Mouse (Mus musculus): Measurements from ENCODE around the gene Rffl. TPM values are rescaled to one million over a fixed set of nuclear protein-coding genes. Genes with fewer than 3 reads are reported as not detected.

Rffl gene
- polyA plus RNA-seq, 1 experiment from 2014 or later = 13.8 TPM

DNA sequence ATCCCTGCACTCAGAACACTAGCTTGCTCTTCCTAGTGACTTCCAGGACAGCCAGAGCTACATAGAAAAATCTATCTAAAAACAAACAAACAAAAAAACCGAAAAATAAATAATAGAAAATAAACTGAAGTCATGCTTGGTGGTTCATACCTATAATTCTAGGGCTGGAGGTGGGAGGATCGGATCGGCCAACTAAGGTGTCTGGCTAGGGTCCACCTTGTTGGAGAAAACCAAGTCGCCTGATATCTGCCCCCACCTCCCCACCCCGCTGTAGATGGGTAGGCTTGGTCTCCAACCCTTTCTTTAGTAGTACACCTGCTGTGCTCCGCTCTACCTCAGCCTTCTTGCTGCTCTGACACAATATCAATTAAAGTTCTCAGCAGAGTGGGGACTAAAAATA is 88.8 kb downstream of the Rffl start:
- H3K4me3 ChIP-seq (replicated peaks) = peak overlapping the region; percentile 99
- H3K27me3 ChIP-seq (replicated peaks) = no peaks in the 10 kb centered on the region
- no peak overlapping the region for H3K27ac ChIP-seq
- H3K4me2 ChIP-seq (replicated peaks) = peak overlapping the region; percentile 71
- no peak for ATAC-seq
- peaks cover 6% of the 10 kb centered on the region; the same call in 1 of the 2 replicates for H3K4me1 ChIP-seq (replicated peaks)
- H3K9ac ChIP-seq = peak overlapping the region; percentile 100
- 36% methylated on average over 6 of the region's 6 CpGs for WGBS
- no peaks in the 10 kb centered on the region for H3K9me3 ChIP-seq
- peaks cover 6% of the 10 kb centered on the region; the same call in 1 of the 2 replicates for H3K36me3 ChIP-seq

DNA sequence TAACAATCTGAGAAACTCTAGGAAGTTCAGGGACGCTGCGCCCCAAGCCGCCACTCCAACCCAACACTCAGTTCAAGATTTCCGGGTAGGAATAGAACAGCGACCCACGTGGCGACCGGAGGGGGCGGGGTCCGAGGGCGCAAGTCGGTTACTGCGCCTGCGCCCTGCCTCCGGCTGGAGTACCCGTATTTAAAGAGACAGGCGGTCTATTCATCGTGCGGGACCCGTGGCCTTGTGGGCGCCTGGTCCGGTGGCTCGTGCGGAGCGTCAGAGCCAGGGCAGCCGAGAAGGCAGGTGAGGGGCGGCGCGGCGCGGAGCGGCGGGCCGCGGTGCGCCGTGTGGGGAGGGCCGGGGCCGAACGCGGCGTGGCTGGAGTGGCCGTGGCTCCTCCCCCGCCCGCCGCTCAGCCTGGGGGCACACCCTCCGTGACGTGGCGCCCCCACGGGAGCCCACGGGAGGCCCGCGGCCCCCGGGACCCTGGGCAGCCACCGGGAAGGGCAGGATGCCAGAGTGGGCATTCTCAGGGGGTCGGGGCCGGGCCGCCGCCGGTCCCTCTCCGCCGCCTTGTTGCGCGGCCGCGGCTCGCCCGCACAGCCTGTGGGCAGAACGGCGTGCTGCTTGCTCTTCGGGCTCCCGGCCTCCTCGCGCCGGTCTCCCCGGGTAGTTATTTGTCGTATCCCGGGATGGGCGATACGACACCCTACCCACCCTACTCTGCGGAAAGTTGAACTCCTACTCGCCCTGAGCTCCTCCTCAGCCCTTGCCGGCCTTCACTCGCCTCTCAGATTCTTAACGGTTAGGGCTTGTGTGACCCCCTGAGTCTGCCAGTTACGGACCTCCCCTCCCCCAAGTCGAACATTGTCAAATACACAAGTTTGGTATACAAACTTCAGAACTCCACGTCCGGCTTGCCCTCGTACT is 89.8 kb downstream of the Rffl start, which contains the start of gene Lig3:
Gene Lig3 (plus strand): TSS at position 126 of the 921 bp plus-strand sequence.
- H3K36me3 ChIP-seq = peaks cover 6% of the 10 kb centered on the region; the same call in 1 of the 2 replicates
- peak within 1 kb of the TSS; percentile 99 for H3K4me3 ChIP-seq (replicated peaks)
- peak within 1 kb of the TSS; percentile 97 for H3K27ac ChIP-seq
- H3K4me2 ChIP-seq (replicated peaks) = peak within 1 kb of the TSS; percentile 71
- peaks cover 6% of the 10 kb centered on the region; the same call in 1 of the 2 replicates for H3K4me1 ChIP-seq (replicated peaks)
- peak; percentile 96 for ATAC-seq
- H3K27me3 ChIP-seq (replicated peaks) = no peaks in the 10 kb centered on the region
- under 1% methylated on average over 90 of the region's 90 CpGs for WGBS
- peak within 1 kb of the TSS; percentile 100 for H3K9ac ChIP-seq
- no peaks in the 10 kb centered on the region for H3K9me3 ChIP-seq

DNA sequence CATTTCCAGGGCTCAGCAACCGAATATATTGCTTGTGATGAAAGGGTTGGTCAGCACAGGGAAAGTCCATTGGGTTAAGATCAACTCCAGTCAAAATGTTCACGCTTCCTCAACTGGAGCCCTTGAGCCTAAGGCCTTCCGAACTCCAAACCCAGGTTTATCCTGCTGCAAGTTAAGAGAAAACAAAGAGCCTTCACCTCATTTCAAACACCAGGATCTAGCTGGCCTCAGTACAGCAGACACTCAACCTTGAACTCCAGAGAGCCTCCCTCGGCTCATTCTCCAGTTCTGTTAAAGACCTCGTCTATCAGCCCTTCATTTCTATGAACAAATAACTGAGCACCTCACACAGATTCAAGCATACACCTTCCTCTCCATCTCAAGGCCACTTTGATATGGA is 90.9 kb downstream of the Rffl start:
- peak overlapping the region; percentile 71 for H3K4me2 ChIP-seq (replicated peaks)
- H3K4me1 ChIP-seq (replicated peaks) = peaks cover 6% of the 10 kb centered on the region; the same call in 1 of the 2 replicates
- no peak overlapping the region for H3K27ac ChIP-seq
- H3K4me3 ChIP-seq (replicated peaks) = peak overlapping the region; percentile 99
- no peaks in the 10 kb centered on the region for H3K27me3 ChIP-seq (replicated peaks)
- H3K9ac ChIP-seq = peak overlapping the region; percentile 100
- peaks cover under 1% of the 10 kb centered on the region; the same call in 1 of the 2 replicates for H3K36me3 ChIP-seq
- no peaks in the 10 kb centered on the region for H3K9me3 ChIP-seq
- ATAC-seq = no peak
- WGBS = 43% methylated on average over 5 of the region's 5 CpGs

DNA sequence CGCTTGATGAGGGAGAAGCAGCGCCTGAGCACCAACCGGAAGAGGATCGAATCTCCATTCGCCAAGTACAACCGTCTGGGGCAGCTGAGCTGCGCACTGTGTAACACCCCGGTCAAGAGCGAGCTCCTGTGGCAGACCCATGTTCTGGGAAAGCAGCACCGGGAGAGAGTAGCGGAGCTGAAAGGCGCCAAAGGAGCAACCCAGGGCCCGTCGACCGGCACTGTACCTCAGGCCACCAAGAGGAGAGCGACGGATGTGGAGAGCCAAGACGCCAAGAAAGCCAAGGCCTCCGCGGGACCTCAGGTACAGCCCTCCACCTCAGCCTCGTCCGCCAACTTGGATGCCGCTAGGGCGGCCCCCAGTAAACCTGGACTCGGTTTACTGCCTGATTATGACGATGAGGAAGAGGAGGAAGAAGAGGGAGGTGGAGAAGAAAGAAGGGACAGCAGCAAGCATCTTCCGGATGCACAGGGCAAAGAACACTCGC is 106.5 kb downstream of the Rffl start:
- H3K4me2 ChIP-seq (replicated peaks) = peak overlapping the region; percentile 79
- WGBS = under 1% methylated on average over 28 of the region's 28 CpGs
- H3K9me3 ChIP-seq = no peaks in the 10 kb centered on the region
- ATAC-seq = peak; percentile 78
- peak overlapping the region; percentile 93 for H3K4me3 ChIP-seq (replicated peaks)
- peak overlapping the region; percentile 93 for H3K9ac ChIP-seq
- no peaks in the 10 kb centered on the region for H3K27me3 ChIP-seq (replicated peaks)
- H3K4me1 ChIP-seq (replicated peaks) = peaks cover 7% of the 10 kb centered on the region
- peak overlapping the region; percentile 96 for H3K27ac ChIP-seq
- no peaks in the 10 kb centered on the region for H3K36me3 ChIP-seq

DNA sequence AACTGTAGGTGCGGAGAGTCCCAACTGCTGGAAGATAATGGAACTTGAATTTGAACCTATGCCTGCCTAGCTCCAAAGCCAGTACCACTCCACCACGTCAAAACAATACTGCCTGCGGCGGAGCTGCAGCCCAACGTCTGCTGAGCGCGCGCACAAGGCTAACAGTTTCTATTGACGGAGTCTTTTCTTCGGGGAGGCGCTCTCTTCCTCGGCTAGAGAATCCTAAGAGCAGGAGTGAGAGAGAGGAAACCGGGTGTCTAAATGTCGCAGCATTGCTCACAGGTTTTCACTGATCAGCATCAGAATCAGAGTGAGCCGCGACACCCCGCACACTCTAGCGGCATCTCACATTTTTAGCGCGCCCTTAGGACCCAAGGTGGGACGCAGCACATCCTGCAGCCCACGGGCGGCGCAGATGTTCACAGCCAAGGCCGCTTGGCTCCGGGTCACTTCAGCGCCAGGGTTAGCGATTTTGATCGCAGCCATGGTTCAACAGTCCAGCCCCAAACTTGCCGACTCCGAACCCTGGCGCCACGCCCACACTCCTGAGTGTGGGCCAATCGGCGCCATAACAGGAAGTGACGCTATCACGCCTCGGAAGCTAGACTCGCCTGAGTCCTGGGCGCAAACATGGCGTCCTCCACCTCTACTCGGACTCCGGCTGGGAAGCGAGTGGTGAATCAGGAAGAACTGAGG is 107.1 kb downstream of the Rffl start, which contains the start of the genes Cct6b and Zfp830:
Gene Cct6b (minus strand): TSS at position 580 of the 696 bp plus-strand sequence.
Gene Zfp830 (plus strand): TSS at position 604 of the 696 bp plus-strand sequence.
- H3K27ac ChIP-seq = peak within 1 kb of the TSS; percentile 96
- under 1% methylated on average over 44 of the region's 44 CpGs for WGBS
- ATAC-seq = peak; percentile 100
- H3K4me1 ChIP-seq (replicated peaks) = peaks cover 7% of the 10 kb centered on the region
- H3K9me3 ChIP-seq = no peaks in the 10 kb centered on the region
- H3K4me3 ChIP-seq (replicated peaks) = peak within 1 kb of the TSS; percentile 93
- H3K4me2 ChIP-seq (replicated peaks) = peak within 1 kb of the TSS; percentile 79
- peak within 1 kb of the TSS; percentile 93 for H3K9ac ChIP-seq
- no peaks in the 10 kb centered on the region for H3K36me3 ChIP-seq
- no peaks in the 10 kb centered on the region for H3K27me3 ChIP-seq (replicated peaks)

DNA sequence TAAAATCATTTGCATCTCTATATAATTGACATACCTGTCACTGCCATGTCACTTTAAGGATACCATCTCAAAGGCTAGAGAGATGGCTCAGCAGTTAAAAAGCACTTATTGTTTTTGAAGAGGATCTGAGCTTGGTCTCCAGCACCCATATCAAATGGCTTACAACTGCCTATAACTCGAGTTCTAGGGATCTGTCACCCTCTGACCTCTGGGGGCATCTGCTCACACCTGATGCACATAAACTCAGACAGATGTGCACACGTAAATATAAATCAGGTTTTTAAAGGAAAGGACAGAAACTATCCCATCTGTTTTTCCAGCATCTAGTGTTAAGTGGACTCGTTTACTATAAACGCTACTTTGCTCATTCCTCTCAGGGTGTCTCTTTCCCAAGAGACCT is 107.7 kb downstream of the Rffl start:
- peak overlapping the region; percentile 93; the same call in 1 of the 2 replicates for H3K9ac ChIP-seq
- ATAC-seq = no peak
- no peaks in the 10 kb centered on the region for H3K36me3 ChIP-seq
- H3K4me1 ChIP-seq (replicated peaks) = peaks cover 7% of the 10 kb centered on the region
- peak overlapping the region; percentile 93 for H3K4me3 ChIP-seq (replicated peaks)
- no peaks in the 10 kb centered on the region for H3K27me3 ChIP-seq (replicated peaks)
- H3K27ac ChIP-seq = peak overlapping the region; percentile 96; the same call in 1 of the 2 replicates
- H3K9me3 ChIP-seq = no peaks in the 10 kb centered on the region
- WGBS = 12% methylated on average over 4 of the region's 4 CpGs
- H3K4me2 ChIP-seq (replicated peaks) = peak overlapping the region; percentile 79

DNA sequence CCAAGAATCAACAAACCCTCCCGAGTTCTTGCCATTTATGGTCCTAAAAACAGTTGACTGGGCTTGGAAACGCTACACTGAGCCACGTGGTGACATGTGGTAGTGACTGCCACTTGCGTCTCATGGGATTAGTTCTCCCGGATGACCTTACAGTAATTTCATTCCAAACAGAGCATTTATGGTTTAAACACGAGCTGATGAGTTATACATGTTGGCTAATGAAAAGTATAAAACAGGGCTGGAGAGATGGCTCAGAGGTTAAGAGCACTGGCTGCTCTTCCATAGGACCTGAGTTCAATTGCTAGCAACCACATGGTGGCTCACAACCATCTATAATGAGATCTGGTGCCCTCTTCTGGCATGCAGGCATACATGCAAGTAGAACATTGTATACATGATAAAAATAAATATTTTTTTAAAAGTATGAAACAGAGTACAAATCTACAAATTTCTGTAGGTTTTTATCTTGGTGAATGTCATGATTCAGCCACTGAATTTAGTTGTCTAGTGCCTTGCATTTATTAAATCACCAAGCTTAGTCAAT is 108.7 kb downstream of the Rffl start:
- Histone ChIP-seq H3K9ac (no peak overlapping the region), H3K9me3 (no peaks in the 10 kb centered on the region), H3K4me2 (replicated peaks) (no peak overlapping the region), H3K4me1 (replicated peaks) (peaks cover 7% of the 10 kb centered on the region), H3K4me3 (replicated peaks) (no peak overlapping the region), H3K27me3 (replicated peaks) (no peaks in the 10 kb centered on the region), H3K27ac (no peak overlapping the region), H3K36me3 (no peaks in the 10 kb centered on the region)
- ATAC-seq = no peak
- WGBS = 84% methylated on average over 6 of the region's 6 CpGs

DNA sequence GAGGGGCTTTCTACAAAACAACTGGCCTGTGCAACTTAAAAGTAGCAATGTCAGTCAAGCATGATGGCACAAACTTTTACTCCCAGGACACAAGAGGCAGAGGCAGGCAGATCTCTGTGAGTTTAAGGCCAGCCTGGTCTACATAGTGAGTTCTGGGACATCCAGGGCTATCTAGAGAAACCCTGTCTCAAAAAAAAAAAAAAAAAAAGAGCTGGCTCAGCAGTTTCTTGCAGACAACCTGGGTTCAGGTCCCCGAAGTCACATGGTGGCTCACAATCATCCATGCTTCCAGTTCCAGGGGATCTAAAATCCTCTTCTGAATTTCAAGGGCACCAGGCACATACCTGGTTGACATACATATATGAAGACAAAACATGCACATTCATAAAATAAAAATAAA is 115.1 kb downstream of the Rffl start:
- Histone ChIP-seq H3K36me3 (no peaks in the 10 kb centered on the region), H3K27ac (no peak overlapping the region), H3K4me1 (replicated peaks) (no peaks in the 10 kb centered on the region), H3K4me2 (replicated peaks) (no peak overlapping the region), H3K9ac (no peak overlapping the region), H3K27me3 (replicated peaks) (no peaks in the 10 kb centered on the region), H3K9me3 (no peaks in the 10 kb centered on the region), H3K4me3 (replicated peaks) (no peak overlapping the region)
- 84% methylated on average over 1 of the region's 1 CpGs for WGBS
- ATAC-seq = no peak

Other genes with a start within 250 kb of the Rffl start
- 0.18 and 0.28 TPM in 2 replicates for gene Cct6b, start 106.9 kb downstream of the Rffl start, polyA plus RNA-seq (2015; fragmentation: Nextera tagmentation; extraction: Ambion mirVana)
- gene Zfp830, start 106.9 kb downstream of the Rffl start, polyA plus RNA-seq (2015; fragmentation: Nextera tagmentation; extraction: Ambion mirVana) = 32.9 and 34.5 TPM in 2 replicates
- 20.4 and 22.5 TPM in 2 replicates for gene Lig3, start 90.1 kb downstream of the Rffl start, polyA plus RNA-seq (2015; fragmentation: Nextera tagmentation; extraction: Ambion mirVana)
- 12.7 and 16.0 TPM in 2 replicates for gene Rad51d, start 19.4 kb upstream of the Rffl start, polyA plus RNA-seq (2015; fragmentation: Nextera tagmentation; extraction: Ambion mirVana)
- 0.15 and 0.23 TPM in 2 replicates for gene Fndc8, start 20.9 kb upstream of the Rffl start, polyA plus RNA-seq (2015; fragmentation: Nextera tagmentation; extraction: Ambion mirVana)
- 29.9 and 31.7 TPM in 2 replicates for gene Nle1, start 37.2 kb upstream of the Rffl start, polyA plus RNA-seq (2015; fragmentation: Nextera tagmentation; extraction: Ambion mirVana)
- gene Unc45b, start 39.3 kb upstream of the Rffl start, polyA plus RNA-seq (2015; fragmentation: Nextera tagmentation; extraction: Ambion mirVana) = 1.8 and 2.1 TPM in 2 replicates
- gene Slfn5, start 80.1 kb upstream of the Rffl start, polyA plus RNA-seq (2015; fragmentation: Nextera tagmentation; extraction: Ambion mirVana) = 1.9 TPM in 2 replicates
- 19.6 and 20.0 TPM in 2 replicates for gene Slfn9, start 120.6 kb upstream of the Rffl start, polyA plus RNA-seq (2015; fragmentation: Nextera tagmentation; extraction: Ambion mirVana)
- 0.45 and 0.54 TPM in 2 replicates for gene Slfn8, start 149.6 kb upstream of the Rffl start, polyA plus RNA-seq (2015; fragmentation: Nextera tagmentation; extraction: Ambion mirVana)
- gene Slfn2, start 193.9 kb upstream of the Rffl start, polyA plus RNA-seq (2015; fragmentation: Nextera tagmentation; extraction: Ambion mirVana) = 4.7 and 7.1 TPM in 2 replicates
- 0.49 and 0.66 TPM in 2 replicates for gene Slfn1, start 245.6 kb upstream of the Rffl start, polyA plus RNA-seq (2015; fragmentation: Nextera tagmentation; extraction: Ambion mirVana)

All from intestine, embryonic 15.5 days (tissue).